Mouse (Mus musculus): Measurements from ENCODE around the gene Spesp1.

DNA sequence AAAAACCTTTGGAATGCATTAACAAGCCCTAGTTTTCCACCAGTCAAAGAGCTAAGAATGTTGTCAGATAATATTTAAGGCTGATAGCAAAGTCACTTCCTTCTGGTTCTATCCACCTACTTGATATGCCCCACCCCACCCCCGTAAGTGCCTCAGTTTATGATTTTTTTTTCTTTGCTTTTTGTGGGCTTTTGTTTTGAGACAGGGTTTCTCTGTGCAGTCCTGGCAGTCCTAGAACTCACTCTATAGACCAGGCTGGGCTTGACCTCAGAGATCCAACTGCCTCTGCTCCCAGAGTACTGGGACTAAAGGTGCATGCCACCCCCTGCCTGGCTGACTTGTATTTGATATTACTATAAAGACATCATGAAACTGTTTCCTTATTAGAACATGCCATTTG is 41.8 kb upstream of the Spesp1 start:
- TF ChIP-seq GATA1 (IDR thresholded peaks at IDR 0.05; ENCODE audit: borderline replicate concordance, low read length): no peak
- no peak for TF ChIP-seq FLI1 (IDR thresholded peaks at IDR 0.05; ENCODE audit: low read length)

Data from megakaryocyte, embryonic 14.5 days (primary cell).